Mouse (Mus musculus): Measurements from ENCODE around the gene Grin1.

DNA sequence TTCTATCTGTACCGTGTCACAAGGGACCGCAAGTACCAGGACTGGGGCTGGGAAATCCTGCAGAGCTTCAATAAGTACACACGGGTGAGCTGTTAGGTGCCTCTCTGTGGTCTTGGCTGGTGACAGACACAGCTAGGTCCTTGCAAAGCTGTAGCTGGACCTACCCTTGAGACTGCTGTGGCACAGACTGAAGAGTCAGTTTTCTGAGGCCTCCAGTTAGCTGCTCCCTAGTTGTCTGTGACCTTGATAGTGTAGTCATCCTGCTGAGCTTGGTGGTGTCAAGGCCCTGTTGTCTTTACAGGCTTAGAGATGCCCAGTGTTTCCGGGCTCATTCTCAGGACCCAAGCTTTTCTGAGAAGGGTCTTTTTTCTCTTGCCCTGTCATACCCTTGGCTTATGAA is 30.5 kb upstream of the Grin1 start:
- no peak for TF ChIP-seq CTCF (IDR thresholded peaks at IDR 0.05; ENCODE audit: low read depth, low read length)
- no peak for TF ChIP-seq POLR2A (IDR thresholded peaks at IDR 0.05; ENCODE audit: borderline replicate concordance, low read depth, low read length)
